Mouse (Mus musculus): Measurements from ENCODE around the gene Rpl13. TPM values are rescaled to one million over a fixed set of nuclear protein-coding genes. Genes with fewer than 3 reads are reported as not detected.

Gene Rpl13
- total RNA-seq, 2 experiments from 2014 or later = 350 to 359 TPM

- intact Hi-C loops (cut with DNase I) = loop anchor here (5.0 kb wide), 2 partner anchors 65 to 215 kb away; no protein-coding TSS in a partner anchor
- DNase-seq (ENCODE audit: low spot score in 2 of 2) = peak; percentile 69 to 79
These were observed 35.5 kb downstream of the Rpl13 start for GRCm38 (mm10) chr8:123137645-123138077.

- intact Hi-C loops (cut with DNase I) = loop anchor here (5.0 kb wide), 2 partner anchors 64 to 214 kb away; no protein-coding TSS in a partner anchor
- no peak for DNase-seq (ENCODE audit: low spot score in 2 of 2)
These were observed 36.6 kb downstream of the Rpl13 start for GRCm38 (mm10) chr8:123138741-123139140.

- intact Hi-C loops (cut with DNase I) = no loop called here
- peak; percentile 78 to 84 for DNase-seq (ENCODE audit: low spot score in 2 of 2)
These were observed 39.8 kb downstream of the Rpl13 start for GRCm38 (mm10) chr8:123141741-123142462.

- intact Hi-C loops (cut with DNase I) = no loop called here
- DNase-seq (ENCODE audit: low spot score in 2 of 2) = no peak
These were observed 43.1 kb downstream of the Rpl13 start for GRCm38 (mm10) chr8:123145279-123145678.

- intact Hi-C loops (cut with DNase I) = no loop called here
- DNase-seq (ENCODE audit: low spot score in 2 of 2) = peak; percentile 28 to 43
These were observed 44.2 kb downstream of the Rpl13 start for GRCm38 (mm10) chr8:123146390-123146789.

- intact Hi-C loops (cut with DNase I) = loop anchor here (2.0 kb wide), 1 partner anchor 40 kb away; no protein-coding TSS in a partner anchor
- DNase-seq (ENCODE audit: low spot score in 2 of 2) = peak in 1 of 2 experiments; percentile 64
These were observed 48.6 kb downstream of the Rpl13 start for GRCm38 (mm10) chr8:123150737-123151171.

Small RNA genes within 50 kb of the gene (microRNA-seq; reads per million reads assigned to microRNA genes)
- gene Mir7079 (0.25 to 2.4 reads per million in 2 experiments), gene Mir7080 (180 to 237 reads per million in 2 experiments)

Other genes with a start within 250 kb of the Rpl13 start
- gene Ankrd11, start 60.1 kb upstream of the Rpl13 start, total RNA-seq (2021) = 100 to 1,000 TPM; 147 to 152 TPM
- 10 to 100 TPM; 64.3 to 68.6 TPM for gene Spg7, start 39.4 kb upstream of the Rpl13 start, total RNA-seq (2021)
- gene Cpne7, start 15.0 kb downstream of the Rpl13 start, total RNA-seq (2021) = 10 to 100 TPM; 47.5 to 62.6 TPM
- not detected for gene Sult5a1, start 56.0 kb downstream of the Rpl13 start, total RNA-seq (2021)
- gene Dpep1, start 83.9 kb downstream of the Rpl13 start, total RNA-seq (2021) = not detected
- 10 to 100 TPM; 89.9 to 92.8 TPM for gene Chmp1a, start 110.4 kb downstream of the Rpl13 start, total RNA-seq (2021)
- gene Spata33, start 110.5 kb downstream of the Rpl13 start, total RNA-seq (2021) = 1 to 10 TPM; 7.3 to 8.5 TPM
- 10 to 100 TPM; 83.4 to 88.0 TPM for gene Cdk10, start 122.5 kb downstream of the Rpl13 start, total RNA-seq (2021)
- 100 to 1,000 TPM; 106 to 107 TPM for gene Spata2l, start 133.9 kb downstream of the Rpl13 start, total RNA-seq (2021)
- gene Zfp276, start 151.8 kb downstream of the Rpl13 start, total RNA-seq (2021) = 10 to 100 TPM; 20.6 to 23.0 TPM
- 10 to 100 TPM; 55.2 to 61.5 TPM for gene Vps9d1, start 152.0 kb downstream of the Rpl13 start, total RNA-seq (2021)
- 1 to 10 TPM; 3.2 to 3.4 TPM for gene Fanca, start 216.2 kb downstream of the Rpl13 start, total RNA-seq (2021)
- gene Spire2, start 230.4 kb downstream of the Rpl13 start, total RNA-seq (2021) = 10 to 100 TPM; 16.0 to 16.5 TPM